Mouse (Mus musculus): ENCODE data around the gene Olfr411. TPM values are rescaled to one million over a fixed set of nuclear protein-coding genes. Genes with fewer than 3 reads are reported as not detected.

The Olfr411 gene
- not detected in 2 replicates for polyA plus RNA-seq (2012; rRNA removed; ENCODE audit: low replicate concordance)

DNA sequence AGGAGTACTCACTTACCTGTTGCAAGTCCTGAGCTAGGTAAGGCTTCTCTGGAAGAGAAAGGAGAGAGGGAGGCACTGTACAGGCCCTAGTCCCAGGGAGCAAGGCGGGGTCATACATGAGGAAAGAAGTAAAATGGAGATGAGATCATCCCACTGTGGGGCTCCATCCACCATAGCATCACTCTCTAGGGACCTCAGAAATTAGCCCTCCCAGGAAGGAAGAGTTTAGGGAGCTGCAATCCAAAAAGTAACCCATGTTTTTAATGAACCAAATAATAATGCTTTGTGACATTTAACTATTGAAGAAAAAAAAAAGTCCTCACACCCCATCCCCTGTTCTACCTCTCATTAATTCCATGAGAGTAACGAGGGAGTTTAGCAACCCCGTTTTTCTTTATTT, at the start of gene Olfr411:
Olfr411 (minus strand) TSS at position 101 of the 400 bp plus-strand sequence.

GRCm38 (mm10) chr11:74361769-74362168, 9.3 kb upstream of the Olfr411 start, which contains the start of gene Olfr412:
TSS of gene Olfr412 (plus strand) at chr11:74362069.

DNA sequence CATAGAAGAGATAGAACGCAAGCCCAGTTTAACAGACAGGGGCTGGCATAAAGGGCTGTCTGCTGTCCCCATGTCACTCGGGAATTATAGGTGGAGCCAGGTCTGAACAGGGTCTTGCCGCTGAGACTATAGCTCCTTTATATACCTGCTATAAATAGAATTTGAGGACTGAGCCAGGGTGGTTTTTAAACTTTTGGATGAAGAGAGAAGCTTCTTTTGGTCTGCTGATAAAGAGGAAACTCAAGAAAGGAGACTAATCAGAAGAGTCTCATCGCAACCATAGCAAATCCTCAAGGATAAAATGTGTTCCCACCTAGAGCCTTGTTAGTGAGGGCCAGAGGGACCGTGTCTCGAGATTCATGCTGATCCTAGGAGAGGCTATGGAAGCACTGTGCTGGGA, 14.5 kb downstream of the Olfr411 start, which contains the start of gene Olfr410:
Olfr410 (minus strand) TSS at position 101 of the 400 bp plus-strand sequence.

Other genes with a start within 250 kb of the Olfr411 start
- gene Olfr401, start 238.9 kb downstream of the Olfr411 start, polyA plus RNA-seq (2012; rRNA removed; ENCODE audit: low replicate concordance) = not detected in 2 replicates
- not detected in 2 replicates for gene Olfr402, start 199.1 kb downstream of the Olfr411 start, polyA plus RNA-seq (2012; rRNA removed; ENCODE audit: low replicate concordance)
- gene Olfr403, start 166.4 kb downstream of the Olfr411 start, polyA plus RNA-seq (2012; rRNA removed; ENCODE audit: low replicate concordance) = not detected in 2 replicates
- gene Olfr43, start 141.3 kb downstream of the Olfr411 start, polyA plus RNA-seq (2012; rRNA removed; ENCODE audit: low replicate concordance) = not detected in 2 replicates
- not detected in 2 replicates for gene Olfr406, start 92.8 kb downstream of the Olfr411 start, polyA plus RNA-seq (2012; rRNA removed; ENCODE audit: low replicate concordance)
- not detected in 2 replicates for gene Olfr59, start 68.9 kb downstream of the Olfr411 start, polyA plus RNA-seq (2012; rRNA removed; ENCODE audit: low replicate concordance)
- gene Olfr410, start 14.6 kb downstream of the Olfr411 start, polyA plus RNA-seq (2012; rRNA removed; ENCODE audit: low replicate concordance) = not detected in 2 replicates
- gene Olfr412, start 9.4 kb upstream of the Olfr411 start, polyA plus RNA-seq (2012; rRNA removed; ENCODE audit: low replicate concordance) = not detected in 2 replicates

All from duodenum, adult 2 months (tissue).